Mouse (Mus musculus) liver (tissue): Measurements from ENCODE around the gene Knstrn.
A peak's percentile ranks its signal among the peaks of the same experiment; 100 is the strongest.

Experiments
- DNase-seq: peaks from one replicate; pipeline ENCODE4 v3.0.0-alpha.2; 2020; ENCODE audit warnings: mixed read lengths

Gene Knstrn

DNA sequence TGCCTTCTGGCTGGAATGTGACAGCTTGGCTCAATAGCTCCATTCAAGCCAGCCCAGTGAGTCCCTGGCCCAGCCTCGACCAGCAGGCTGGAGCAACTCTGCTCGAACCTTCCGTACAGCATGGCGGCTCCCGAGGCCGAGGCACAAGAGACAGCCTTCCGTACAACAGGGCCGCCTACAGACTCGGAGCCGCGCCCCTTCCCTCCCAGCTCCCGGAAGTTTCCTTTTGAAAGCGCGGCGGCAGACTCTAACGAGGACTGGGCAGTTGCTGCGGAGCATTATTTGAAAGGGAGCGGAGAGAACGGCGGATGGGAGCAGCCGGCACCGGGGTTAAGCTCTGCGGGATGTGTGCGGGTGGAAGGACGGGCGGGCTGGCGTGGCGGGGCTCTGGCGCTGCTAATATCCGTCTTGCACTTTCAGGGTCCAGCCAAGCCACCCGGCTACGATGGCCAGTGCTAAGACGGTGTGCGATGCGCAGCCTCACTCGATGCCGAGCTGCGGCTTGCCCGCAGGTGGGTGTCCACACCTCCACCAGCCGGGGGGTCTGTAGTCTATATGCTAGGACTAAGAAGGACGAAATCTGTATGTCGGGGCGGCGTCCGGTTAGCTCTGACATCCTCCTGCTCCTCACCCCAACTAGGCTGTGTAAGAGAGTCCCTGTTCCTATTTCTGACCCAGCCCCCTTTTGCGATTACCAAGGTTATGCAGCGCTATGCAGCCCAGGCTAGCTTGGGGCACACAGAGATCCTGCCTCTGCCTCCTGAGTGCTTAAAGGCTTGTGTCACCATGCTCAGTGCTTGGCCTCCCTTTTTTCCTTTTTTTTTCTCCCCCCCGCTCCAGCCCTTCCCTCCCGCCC lies at the start of gene Knstrn:
TSS of gene Knstrn (plus strand) at position 23 of the 856 bp plus-strand sequence.
- DNase-seq: peak; percentile 93

GRCm38 (mm10) chr2:118764094-118764831 lies 49.5 kb upstream of the Knstrn start:
- peak; percentile 60 for DNase-seq

DNA sequence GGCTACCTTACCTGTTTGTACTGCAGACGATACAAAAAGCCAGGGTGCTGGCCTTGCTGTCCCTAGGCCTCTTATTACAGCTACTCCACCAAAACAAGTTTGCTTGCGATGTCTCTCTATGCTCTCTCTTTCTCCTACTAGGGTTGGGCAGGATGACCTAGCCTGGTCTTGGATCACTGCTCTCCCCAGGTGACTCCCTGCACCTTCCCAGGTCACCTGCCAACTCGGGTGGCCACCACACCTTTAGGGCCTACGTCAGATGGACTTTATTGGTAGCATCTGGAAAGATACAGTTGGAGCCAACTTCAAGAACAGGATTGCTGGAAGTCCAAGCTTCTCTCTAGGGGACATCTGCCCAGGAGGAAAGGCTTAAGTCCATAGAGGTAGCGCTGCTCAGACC lies 48.9 kb upstream of the Knstrn start:
- no peak for DNase-seq

DNA sequence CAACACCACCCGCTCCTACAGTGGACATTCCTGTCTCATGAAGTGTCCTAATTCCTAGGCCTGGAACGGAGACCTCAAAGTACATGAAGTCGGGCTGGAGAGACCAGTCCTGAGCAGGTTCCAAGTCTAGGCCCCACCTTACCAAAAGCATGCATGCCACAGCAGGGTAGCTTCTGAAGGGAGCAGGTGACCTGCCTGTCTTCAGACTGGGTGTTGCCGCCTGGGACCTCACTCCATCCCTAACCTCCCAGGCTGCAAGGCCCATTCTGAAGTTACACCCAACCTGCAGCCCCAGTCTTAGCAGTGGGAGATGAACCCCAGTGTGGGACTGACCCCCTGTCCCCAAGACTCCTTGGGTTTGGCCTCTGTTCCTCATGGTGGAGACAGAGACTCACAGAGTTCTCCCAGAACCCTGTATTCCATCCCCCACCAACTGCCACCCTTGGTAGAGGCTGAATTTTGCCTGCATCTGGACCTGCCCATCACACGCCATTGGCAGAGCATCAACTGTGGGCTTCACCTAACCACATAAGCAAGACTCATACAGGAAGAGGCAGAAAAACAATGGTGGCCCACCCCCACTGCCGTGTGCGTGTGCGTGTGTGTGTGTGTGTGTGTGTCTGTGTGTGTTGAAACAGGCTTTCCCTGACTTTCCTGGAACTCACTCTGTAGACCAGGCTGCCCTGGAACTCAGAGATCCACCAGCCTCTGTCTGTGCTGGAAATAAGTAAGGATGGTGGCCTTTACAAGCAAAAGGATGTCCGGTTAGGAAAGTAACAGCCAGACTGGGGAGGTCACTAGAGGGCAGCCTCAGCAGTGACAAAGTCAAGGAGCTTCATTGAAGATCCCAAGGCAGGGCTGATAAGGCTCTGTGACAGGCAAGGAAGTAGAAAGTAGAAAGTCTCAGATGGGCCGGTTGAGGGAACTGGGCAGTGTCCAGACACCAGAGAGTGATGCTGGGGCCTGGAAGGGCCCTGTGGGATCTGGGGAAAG lies 47.5 kb upstream of the Knstrn start:
- peak; percentile 37 for DNase-seq

DNA sequence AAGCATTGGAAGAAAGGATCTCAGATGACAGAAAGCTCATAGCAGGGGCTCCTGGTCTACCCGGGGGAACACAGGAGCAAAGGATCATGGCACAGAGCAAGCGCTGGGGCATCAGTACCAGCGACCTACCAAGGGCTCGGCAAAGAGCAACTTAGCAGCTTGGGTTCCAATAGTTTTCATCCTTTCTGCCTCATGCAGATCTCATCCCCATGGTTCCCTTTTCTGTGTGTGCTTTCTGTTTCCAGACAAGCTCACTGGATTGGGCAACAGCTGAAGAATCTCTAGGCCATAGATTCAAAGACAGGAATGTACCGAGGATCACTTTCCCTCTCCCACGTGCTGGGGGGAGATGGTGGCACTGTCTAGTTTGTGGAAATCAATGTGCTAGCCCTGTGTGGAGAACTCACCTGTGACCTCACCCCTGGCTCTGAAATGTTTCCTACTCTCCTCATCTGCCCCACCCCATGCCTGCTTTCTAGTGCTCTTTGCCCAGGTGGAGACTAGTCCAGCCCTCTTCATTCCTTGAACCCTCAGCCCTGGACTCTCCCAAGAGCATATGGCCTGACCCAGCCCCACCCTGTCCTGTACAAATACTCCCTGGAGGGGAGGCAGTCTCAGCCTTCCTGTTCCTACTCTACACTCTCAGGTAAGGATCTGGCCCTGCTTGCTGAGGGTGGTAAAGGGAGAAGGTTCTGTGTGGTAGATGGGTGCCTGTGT lies 41.5 kb upstream of the Knstrn start, which contains the start of gene Phgr1:
TSS of gene Phgr1 (plus strand) at position 612 of the 717 bp plus-strand sequence.
- DNase-seq: no peak

- DNase-seq: no peak
Measured at GRCm38 (mm10) chr2:118774536-118774935, 39.3 kb upstream of the Knstrn start.

- no peak for DNase-seq
Measured at GRCm38 (mm10) chr2:118775396-118775795, 38.4 kb upstream of the Knstrn start.

GRCm38 (mm10) chr2:118775846-118776245 lies 38.0 kb upstream of the Knstrn start:
- DNase-seq: no peak

GRCm38 (mm10) chr2:118776295-118776694 lies 37.5 kb upstream of the Knstrn start:
- DNase-seq: no peak

GRCm38 (mm10) chr2:118778418-118778817 lies 35.4 kb upstream of the Knstrn start:
- no peak for DNase-seq

DNA sequence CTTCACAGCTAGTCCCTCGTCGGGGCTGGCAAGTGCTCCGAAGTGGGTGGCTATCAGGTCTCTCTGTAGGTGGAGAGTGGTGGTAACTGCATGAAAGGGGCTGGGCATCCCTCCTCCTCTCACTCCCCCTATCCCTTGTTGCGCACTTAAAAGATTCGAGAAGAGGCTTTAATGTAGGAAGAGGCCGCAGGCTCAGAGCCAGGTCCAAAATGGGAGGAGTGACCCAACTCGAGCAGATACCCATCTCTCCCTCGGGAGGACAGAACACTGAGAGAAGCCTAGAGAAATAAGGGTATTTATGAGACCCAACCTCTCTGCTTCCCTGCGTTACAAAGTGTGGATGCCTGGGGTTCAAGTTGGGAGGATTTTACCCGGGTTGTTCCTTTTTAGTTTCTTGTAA lies 34.7 kb upstream of the Knstrn start:
- DNase-seq: no peak

DNA sequence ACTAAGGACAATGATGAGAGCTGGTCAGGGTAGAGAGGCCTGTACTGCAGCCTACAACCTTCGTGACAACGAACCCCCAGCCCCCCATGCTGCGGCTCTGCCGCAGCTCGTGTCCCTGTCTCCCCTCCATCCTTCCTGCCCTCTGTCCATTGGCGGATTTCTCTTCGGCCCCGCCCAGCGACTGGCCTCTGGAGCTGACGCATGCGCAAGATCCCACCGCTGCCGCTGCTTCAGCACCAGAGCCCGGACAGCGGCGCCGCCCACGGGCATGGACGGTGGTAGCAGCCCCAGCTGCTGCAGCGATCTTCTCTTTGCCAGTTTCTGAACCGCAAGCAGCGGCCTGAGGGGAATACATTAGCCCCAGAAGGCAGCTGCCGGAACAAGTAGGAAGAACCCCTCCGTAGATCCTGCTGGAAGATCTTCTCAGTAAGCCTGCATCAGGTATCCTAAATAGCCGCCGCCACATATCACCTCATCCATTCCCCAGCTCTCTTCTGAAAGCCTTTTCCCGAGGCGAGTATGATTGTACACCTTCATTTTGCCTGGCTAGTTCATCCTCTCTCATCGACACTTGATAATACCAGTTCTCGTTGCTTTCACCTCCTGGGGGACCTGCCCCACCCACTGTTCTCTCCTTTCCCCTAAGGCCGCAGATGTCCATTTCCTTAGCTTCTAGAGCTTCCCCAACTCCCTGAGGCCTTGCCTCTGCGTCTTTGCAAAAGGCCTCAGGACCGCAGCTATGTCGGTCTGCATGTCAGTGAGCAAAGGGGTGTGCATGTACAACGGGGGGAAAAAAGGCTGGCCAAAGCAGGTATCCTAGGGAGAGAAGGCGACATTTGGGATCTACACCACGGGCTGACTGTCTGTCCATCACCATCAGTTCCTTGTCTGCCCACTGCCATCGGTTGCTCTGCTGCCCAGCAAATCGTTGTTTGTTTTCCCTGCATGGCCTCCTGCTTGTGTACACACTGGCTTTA lies 34.0 kb upstream of the Knstrn start, which contains the start of gene Disp2:
TSS of gene Disp2 (plus strand) at position 216 of the 977 bp plus-strand sequence.
- peak; percentile 89 for DNase-seq

- DNase-seq: no peak
Measured at GRCm38 (mm10) chr2:118781115-118781514, 32.7 kb upstream of the Knstrn start.

GRCm38 (mm10) chr2:118782303-118782702 lies 31.5 kb upstream of the Knstrn start:
- DNase-seq: no peak

DNA sequence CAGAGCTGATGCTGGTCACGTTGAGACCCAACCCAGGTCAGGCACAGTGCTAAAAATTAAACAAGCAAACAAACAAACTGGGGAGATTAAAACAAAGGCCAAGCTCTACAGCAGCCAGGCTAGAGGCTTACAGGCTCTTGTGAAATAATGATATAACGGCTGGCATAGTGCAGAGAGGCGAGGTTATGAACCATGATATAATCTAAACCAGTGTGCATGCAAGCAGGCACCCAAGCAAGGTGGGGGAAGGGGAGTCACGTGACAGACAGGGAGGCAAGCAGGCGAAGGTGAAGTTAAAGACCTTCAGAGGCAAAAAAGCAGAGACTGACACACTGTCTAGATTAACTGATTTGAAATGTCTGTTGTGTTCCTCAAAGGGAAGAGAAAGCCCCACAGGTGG lies 30.7 kb upstream of the Knstrn start:
- DNase-seq: no peak

DNA sequence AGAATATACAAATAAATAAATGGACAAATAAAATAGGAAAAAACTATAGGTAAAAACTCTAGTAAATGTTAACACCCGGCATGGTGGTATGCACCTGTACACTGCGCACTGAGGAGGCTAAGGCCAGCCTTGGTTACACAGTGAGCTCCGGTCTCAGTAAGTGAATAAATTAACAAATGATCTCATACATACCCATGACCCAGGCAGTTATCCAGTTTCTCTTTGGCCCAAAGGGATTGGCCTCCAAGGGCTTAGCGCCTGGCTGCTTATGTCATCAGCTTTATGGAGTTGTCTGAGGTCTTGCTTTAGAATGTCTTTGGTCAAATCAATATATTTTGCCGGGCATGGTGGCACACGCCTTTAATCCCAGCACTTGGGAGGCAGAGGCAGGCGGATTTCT lies 30.1 kb upstream of the Knstrn start:
- DNase-seq: no peak

GRCm38 (mm10) chr2:118786525-118786924 lies 27.3 kb upstream of the Knstrn start:
- DNase-seq: no peak

GRCm38 (mm10) chr2:118789501-118789900 lies 24.3 kb upstream of the Knstrn start:
- DNase-seq: no peak

DNA sequence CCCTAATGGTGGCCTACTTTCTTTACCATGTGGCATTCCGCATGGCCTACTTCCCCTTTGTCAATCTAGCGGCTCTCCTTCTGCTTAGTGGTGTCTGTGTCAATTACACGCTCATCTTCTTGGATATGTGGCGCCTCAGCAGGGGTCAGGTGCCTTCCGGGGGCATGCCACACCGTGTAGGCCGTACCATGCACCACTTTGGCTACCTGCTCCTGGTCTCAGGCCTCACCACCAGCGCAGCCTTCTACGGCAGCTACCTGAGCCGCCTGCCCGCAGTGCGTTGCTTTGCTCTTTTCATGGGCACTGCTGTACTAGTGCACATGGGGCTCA lies 23.6 kb upstream of the Knstrn start:
- no peak for DNase-seq
